Mouse (Mus musculus) neutrophil, adult 5-6 weeks (primary cell): Measurements from ENCODE around the gene Naa50. TPM values are rescaled to one million over a fixed set of nuclear protein-coding genes. Genes with fewer than 3 reads are reported as not detected.
A peak's percentile ranks its signal among the peaks of the same experiment; 100 is the strongest.

Source experiments
- ATAC-seq: fragments of 151-379, 151-347 bp; 2 replicates; pipeline ENCODE4 v1.8.0; 2017; ENCODE audit warnings: mild to moderate bottlenecking, moderate TSS enrichment; ENCODE audit not compliant: insufficient number of reproducible peaks, poor library complexity, low FRiP score, severe bottlenecking; ENCODE audit errors: extremely low read depth
- total RNA-seq: library from RNA; stranded (forward); fragments of 200-1000 nt; gene quantifications from 2 replicates; pipeline ENCODE4 v1.2.3, GENCODE M21; 2017

The Naa50 gene
- total RNA-seq, 1 experiment from 2014 or later, result 26.7 TPM

DNA sequence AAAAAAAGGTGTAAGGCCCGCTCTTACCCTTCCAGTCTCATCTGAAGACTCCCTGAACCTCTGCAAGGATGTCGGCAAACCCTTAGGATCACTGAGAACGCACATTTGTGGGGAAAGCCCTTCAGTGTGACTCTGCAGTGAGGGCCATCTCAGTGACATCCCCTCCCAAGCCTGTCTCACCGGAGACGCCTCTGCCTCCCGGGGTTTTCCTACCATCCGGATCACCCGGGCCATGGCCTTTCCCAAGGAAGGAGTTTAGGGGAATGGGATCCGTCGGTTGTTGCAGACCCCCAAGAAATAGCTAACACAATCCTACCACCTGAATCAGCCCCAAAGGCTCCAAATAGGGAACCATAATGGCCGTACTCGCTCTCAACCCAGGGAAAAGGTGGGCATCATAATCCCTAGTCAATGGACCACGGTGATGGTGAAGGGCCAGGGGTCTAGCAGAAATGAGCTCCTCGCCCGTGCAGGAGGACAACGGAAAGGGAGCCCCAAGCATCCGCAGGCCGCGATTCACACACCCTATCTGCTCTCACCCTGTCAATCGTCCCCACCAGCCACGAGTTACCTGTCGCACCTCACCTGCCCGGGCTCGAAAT is 1.2 kb upstream of the Naa50 start:
- no peak for ATAC-seq

- peak; percentile 80 for ATAC-seq
Observed at GRCm38 (mm10) chr16:44138979-44139535, 573 bp upstream of the Naa50 start.

GRCm38 (mm10) chr16:44140186-44140787 is 657 bp downstream of the Naa50 start:
- ATAC-seq, result peak; percentile 57

- ATAC-seq, result no peak
Observed at GRCm38 (mm10) chr16:44141483-44141882, 1.9 kb downstream of the Naa50 start.

- ATAC-seq, result peak; percentile 41; the same call in 1 of the 2 replicates
Observed at GRCm38 (mm10) chr16:44149002-44149767, 9.6 kb downstream of the Naa50 start.

DNA sequence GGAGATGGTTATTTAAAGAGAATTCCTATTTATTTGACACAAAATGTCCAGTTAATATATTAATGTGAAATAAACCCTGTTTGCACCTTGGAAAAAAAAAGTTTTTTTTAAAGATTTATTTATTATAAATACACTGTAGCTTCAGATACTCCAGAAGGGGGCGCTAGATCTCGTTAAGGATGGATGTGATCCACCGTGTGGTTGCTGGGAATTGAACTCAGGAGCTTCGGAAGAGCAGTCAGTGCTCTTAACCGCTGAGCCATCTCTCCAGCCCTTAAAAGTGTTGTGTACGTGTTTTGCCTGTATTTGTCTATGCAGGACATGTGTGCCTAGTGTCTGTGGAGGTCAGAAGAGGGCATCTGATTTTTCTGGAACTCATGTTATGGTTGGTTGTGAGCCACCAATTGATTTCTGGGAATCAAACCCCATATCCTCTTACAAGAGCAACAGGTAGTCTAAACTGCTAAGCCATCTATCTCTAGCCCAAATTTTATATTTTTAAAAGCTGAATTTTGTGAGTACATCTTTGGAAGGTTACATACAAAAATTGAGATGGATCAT is 14.9 kb downstream of the Naa50 start:
- ATAC-seq, result no peak

DNA sequence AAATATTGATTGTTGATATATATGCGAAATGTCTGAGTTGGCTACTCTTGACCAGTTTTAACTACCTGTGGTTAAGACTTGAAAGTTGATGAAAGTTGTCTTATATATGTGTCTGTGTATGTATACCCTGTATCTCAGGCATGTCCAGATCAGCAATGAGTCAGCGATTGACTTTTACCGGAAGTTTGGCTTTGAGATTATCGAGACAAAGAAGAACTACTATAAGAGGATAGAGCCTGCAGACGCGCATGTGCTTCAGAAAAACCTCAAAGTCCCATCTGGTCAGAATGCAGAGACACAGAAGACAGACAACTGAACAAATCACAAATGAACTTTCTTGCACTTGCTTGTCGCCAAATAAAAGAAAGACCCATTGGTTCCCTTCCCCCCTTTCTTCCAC is 19.7 kb downstream of the Naa50 start:
- ATAC-seq, result no peak

GRCm38 (mm10) chr16:44163831-44164230 is 24.2 kb downstream of the Naa50 start:
- ATAC-seq, result no peak

DNA sequence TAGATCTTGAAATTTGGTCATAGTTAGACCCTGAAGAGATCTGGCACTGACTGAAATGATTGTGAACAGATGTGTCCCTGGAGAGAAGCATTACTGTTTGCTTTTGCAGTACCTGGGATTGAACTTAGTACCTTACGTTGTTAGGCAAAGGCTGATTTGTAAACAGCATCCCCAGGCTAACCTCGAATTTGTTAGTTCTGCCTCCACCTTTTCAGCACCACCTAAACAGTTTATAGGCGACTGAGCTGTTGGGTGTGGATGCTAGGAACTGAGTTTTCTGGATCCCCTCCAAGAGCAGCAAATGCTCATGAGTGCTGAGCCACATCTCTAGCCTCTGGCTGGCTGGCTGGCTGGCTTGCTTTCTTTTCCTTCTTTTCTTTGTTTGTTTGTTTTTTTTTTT is 25.6 kb downstream of the Naa50 start:
- no peak for ATAC-seq

DNA sequence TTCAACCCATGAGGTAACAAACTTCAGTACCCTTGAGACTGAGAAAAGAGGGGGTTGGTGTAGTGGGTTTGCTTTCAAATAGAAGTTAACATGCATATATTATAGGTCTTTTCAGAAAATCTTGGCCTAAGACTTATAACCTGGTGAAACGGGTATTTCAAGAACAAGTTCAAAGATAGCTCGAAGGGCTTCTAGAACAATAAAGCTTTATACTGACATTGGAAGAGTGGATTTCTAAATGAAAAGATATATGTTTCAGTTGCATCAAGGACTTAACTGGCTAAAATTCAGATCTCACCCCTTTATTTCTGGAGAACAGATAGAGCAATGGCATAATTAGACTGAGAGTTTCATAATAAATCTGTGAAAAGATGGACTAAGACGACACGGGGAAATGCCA is 29.4 kb downstream of the Naa50 start:
- ATAC-seq, result no peak

GRCm38 (mm10) chr16:44172297-44173154 is 32.9 kb downstream of the Naa50 start:
- ATAC-seq, result peak; percentile 97

DNA sequence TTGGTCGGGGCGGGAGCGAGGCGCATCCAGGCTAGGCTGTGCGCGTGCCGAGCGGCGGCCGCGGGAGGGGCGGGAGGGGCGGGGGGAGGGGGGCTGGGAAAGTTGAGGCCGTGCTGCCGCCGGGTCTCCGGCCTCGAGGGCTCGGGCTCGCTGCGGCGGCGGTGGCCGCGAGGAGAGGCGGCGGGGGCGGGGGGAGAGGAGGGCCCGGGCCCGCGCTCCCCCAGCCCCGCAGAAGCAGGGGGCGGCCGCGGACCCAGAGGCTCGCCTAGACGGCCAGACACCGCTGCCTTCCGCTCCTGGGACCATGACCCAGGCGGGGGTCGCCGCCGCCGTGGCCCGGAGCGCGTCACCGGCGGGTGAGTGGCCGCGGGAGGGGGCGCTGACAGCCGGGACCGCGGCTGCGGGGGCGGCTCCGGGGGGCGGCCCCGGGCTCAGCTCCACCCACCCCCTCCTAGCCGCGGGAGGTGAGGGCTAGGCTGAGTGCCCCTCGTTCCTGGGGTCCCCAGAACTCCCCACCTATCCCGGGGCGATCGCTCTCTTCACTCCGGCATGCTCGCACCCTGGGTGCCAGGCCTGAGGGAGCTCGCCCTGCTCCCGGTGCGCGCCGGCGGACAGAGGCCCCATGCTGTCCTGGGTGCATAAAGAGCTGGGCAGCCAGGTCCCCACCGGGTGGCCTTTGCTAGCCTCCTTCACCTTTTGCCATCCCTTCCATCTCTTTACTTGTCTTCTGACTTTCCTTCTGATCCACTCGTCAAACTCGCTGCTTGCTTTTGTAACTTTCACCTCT is 33.7 kb downstream of the Naa50 start, which contains the start of gene Usf3:
Gene Usf3 (plus strand): TSS at position 92 of the 787 bp plus-strand sequence.
- no peak for ATAC-seq

GRCm38 (mm10) chr16:44173966-44174530 is 34.4 kb downstream of the Naa50 start:
- ATAC-seq, result no peak

- ATAC-seq, result no peak
Observed at GRCm38 (mm10) chr16:44175001-44175400, 35.4 kb downstream of the Naa50 start.

GRCm38 (mm10) chr16:44176511-44176910 is 36.9 kb downstream of the Naa50 start:
- no peak for ATAC-seq

DNA sequence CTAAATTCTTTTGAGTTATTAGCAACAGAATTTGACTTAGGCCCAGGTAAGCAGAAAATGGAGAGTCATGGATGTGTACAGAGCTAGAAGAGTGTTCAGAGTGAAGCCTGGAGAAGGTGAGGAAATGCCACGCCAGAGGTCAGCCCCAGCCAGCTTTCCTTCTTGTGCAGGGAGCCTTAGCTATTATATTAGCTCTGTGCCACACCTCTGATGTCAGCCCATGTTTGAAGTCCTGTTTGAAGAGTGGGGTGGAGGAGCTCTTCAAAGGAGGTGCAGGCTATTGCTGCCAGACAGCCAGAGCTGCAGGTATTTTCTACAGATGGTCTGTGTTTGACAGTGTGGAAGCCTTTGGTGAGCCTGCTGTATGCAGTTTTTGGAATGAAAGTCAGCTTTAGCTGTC is 38.9 kb downstream of the Naa50 start:
- ATAC-seq, result no peak

DNA sequence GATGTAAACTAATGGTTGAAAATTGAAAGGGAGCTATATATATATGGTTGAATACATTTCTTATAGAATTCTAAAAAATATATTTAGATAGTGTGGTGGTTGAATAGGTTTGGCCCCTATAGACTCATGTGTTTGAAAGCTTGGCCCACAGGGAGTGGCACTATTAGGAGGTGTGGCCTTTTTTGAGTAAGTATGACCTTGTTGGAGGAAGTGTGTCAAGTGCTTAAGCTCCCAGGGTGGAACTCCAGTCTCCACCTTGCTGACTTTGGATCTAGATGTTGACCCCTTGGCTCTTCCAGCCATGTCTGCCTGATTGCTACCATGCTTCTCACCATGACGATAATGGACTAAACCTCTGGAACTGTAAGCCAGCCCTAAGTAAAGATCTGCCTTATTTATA is 43.0 kb downstream of the Naa50 start:
- no peak for ATAC-seq

GRCm38 (mm10) chr16:44184769-44185168 is 45.1 kb downstream of the Naa50 start:
- no peak for ATAC-seq
